Mouse (Mus musculus) limb, embryonic 15.5 days (tissue): ENCODE measurements around the gene Hdac9. TPM values are rescaled to one million over a fixed set of nuclear protein-coding genes. Genes with fewer than 3 reads are reported as not detected.
"Not testable (repeated sequence)": the region's sequence is repeated elsewhere in the genome, so short reads cannot be mapped to it uniquely, and the experiment has no call there.

Experiments
- ATAC-seq: fragments of 200-750 bp; cut with Nextera tagmentation; 2 replicates; pipeline ENCODE4 v1.8.0; 2017; ENCODE audit warnings: low read depth, moderate TSS enrichment; ENCODE audit not compliant: insufficient number of reproducible peaks, low FRiP score, low TSS enrichment
- H3K27ac ChIP-seq: fragments of 300-500 bp; sonication (generic); 2 replicates; pipeline ENCODE4 v1.5.1; 2015; ENCODE audit warnings: moderate library complexity, mild to moderate bottlenecking, inconsistent platforms
- H3K27me3 ChIP-seq: fragments of 300-500 bp; sonication (generic); 2 replicates; pipeline ENCODE4 v1.6.1; 2015; ENCODE audit warnings: inconsistent platforms
- H3K36me3 ChIP-seq: fragments of 300-500 bp; sonication (generic); 2 replicates; pipeline ENCODE4 v1.6.1; 2015; ENCODE audit warnings: inconsistent platforms
- H3K4me1 ChIP-seq: fragments of 300-500 bp; sonication (generic); 2 replicates; pipeline ENCODE4 v1.6.1; 2015; ENCODE audit warnings: inconsistent platforms
- H3K4me2 ChIP-seq: fragments of 300-500 bp; sonication (generic); 2 replicates; pipeline ENCODE4 v1.6.1; 2015; ENCODE audit warnings: mild to moderate bottlenecking, inconsistent platforms
- H3K4me3 ChIP-seq: fragments of 300-500 bp; sonication (generic); 2 replicates; pipeline ENCODE4 v1.5.1; 2015; ENCODE audit warnings: mild to moderate bottlenecking, inconsistent platforms
- H3K9ac ChIP-seq: fragments of 300-500 bp; sonication (generic); 2 replicates; pipeline ENCODE4 v1.6.1; 2015; ENCODE audit warnings: inconsistent platforms
- H3K9me3 ChIP-seq: fragments of 300-500 bp; sonication (generic); 2 replicates; pipeline ENCODE4 v1.6.1; 2016; ENCODE audit warnings: inconsistent platforms
- WGBS: fragments of 180-500 bp; shearing (Covaris S2); methylation state at CpG from one replicate; pipeline ENCODE4 v1.1.7; 2015; 5-methylcytosine and 5-hydroxymethylcytosine counted together
- polyA plus RNA-seq: library from polyadenylated mRNA; unstranded; fragments of >200 nt; fragmentation: Nextera tagmentation; extraction: Ambion mirVana; gene quantifications from 2 replicates; pipeline ENCODE4 v1.2.1, GENCODE M21; 2015

The Hdac9 gene
- polyA plus RNA-seq, 1 experiment from 2014 or later, result 9.0 TPM

- H3K27ac ChIP-seq, result no peak overlapping the region
- no peak for ATAC-seq
Observed at GRCm38 (mm10) chr12:34452643-34453042, 464.3 kb downstream of the Hdac9 start.

DNA sequence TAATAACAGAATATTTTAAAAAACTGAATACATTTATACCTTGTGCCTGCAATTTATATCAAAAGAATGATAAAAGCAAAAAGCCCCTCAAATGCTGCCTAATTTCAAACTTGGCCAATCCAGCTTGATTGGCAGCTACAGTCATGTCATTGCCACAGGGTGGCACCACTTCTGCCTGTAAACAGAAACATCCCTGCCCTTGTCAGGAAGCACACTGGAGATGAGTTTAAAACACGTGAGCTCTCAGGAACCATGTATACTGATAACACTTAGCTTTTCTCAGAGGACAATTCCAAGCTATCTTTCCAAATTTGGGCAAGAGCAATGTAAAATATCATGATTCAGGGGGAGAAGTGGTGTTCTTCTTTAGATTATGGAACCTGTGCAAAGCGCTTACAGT, 465.7 kb downstream of the Hdac9 start:
- H3K9ac ChIP-seq, result no peak overlapping the region
- H3K4me3 ChIP-seq, result no peak overlapping the region
- ATAC-seq, result no peak
- no peaks in the 10 kb centered on the region for H3K36me3 ChIP-seq
- H3K27ac ChIP-seq, result no peak overlapping the region
- no peaks in the 10 kb centered on the region for H3K4me1 ChIP-seq
- 61% methylated on average over 2 of the region's 2 CpGs for WGBS
- H3K27me3 ChIP-seq, result no peaks in the 10 kb centered on the region
- no peak overlapping the region for H3K4me2 ChIP-seq
- H3K9me3 ChIP-seq, result no peaks in the 10 kb centered on the region

More at GRCm38 (mm10) chr12:34452643-34453042, 464.3 kb downstream of the Hdac9 start:
- Histone ChIP-seq H3K4me2 (no peak overlapping the region), H3K4me3 (no peak overlapping the region), H3K9ac (no peak overlapping the region), H3K4me1 (no peaks in the 10 kb centered on the region), H3K27me3 (no peaks in the 10 kb centered on the region), H3K36me3 (no peaks in the 10 kb centered on the region), H3K9me3 (no peaks in the 10 kb centered on the region)
- WGBS, result 85% methylated on average over 5 of the region's 5 CpGs

- not testable (repeated sequence) for H3K36me3 ChIP-seq, H3K27me3 ChIP-seq, H3K4me1 ChIP-seq, H3K9ac ChIP-seq, ATAC-seq, H3K4me3 ChIP-seq, H3K27ac ChIP-seq, H3K4me2 ChIP-seq, H3K9me3 ChIP-seq
- 96% methylated on average over 1 of the region's 1 CpGs for WGBS
Observed at GRCm38 (mm10) chr12:34444724-34445123, 472.2 kb downstream of the Hdac9 start.

GRCm38 (mm10) chr12:34440930-34441329, 476.0 kb downstream of the Hdac9 start:
- no peak overlapping the region for H3K27ac ChIP-seq
- H3K27me3 ChIP-seq, result no peaks in the 10 kb centered on the region
- H3K4me1 ChIP-seq, result no peaks in the 10 kb centered on the region
- WGBS, result 76% methylated on average over 8 of the region's 8 CpGs
- ATAC-seq, result no peak
- H3K9ac ChIP-seq, result no peak overlapping the region
- no peak overlapping the region for H3K4me2 ChIP-seq
- H3K4me3 ChIP-seq, result no peak overlapping the region
- no peaks in the 10 kb centered on the region for H3K36me3 ChIP-seq
- no peaks in the 10 kb centered on the region for H3K9me3 ChIP-seq

GRCm38 (mm10) chr12:34432919-34433318, 484.0 kb downstream of the Hdac9 start:
- no peak overlapping the region for H3K4me2 ChIP-seq
- no peak for ATAC-seq
- no peak overlapping the region for H3K9ac ChIP-seq
- H3K9me3 ChIP-seq, result no peaks in the 10 kb centered on the region
- H3K27me3 ChIP-seq, result no peaks in the 10 kb centered on the region
- no peaks in the 10 kb centered on the region for H3K4me1 ChIP-seq
- WGBS, result 49% methylated on average over 6 of the region's 6 CpGs
- H3K4me3 ChIP-seq, result no peak overlapping the region
- no peak overlapping the region for H3K27ac ChIP-seq
- no peaks in the 10 kb centered on the region for H3K36me3 ChIP-seq

DNA sequence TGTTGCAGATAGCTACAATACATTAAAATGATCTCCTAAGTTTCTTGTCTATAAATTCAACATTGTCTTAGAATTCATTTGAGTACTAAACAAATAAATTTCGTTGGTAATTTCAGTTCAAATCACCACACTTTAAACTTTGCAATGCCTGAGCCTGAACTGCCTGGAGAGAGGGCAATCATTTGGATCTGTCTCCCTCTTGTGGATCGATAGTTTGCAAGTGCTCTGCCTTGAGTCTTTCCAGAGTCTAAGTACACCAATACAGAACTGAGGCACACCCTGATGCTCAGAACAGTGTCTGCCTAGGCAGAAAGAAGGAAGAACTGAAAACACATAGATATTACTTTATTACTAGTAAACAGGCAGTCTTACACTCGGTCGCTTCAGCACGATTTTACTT, 484.4 kb downstream of the Hdac9 start:
- Histone ChIP-seq H3K4me2 (no peak overlapping the region), H3K9me3 (no peaks in the 10 kb centered on the region), H3K27me3 (no peaks in the 10 kb centered on the region), H3K36me3 (no peaks in the 10 kb centered on the region), H3K4me3 (no peak overlapping the region), H3K27ac (no peak overlapping the region), H3K9ac (no peak overlapping the region), H3K4me1 (no peaks in the 10 kb centered on the region)
- ATAC-seq, result peak; percentile 71; the same call in 1 of the 2 replicates
- WGBS, result 26% methylated on average over 5 of the region's 5 CpGs

- H3K27ac ChIP-seq, result no peak overlapping the region; the same call in 1 of the 2 replicates
Observed at GRCm38 (mm10) chr12:34431832-34432231, 485.1 kb downstream of the Hdac9 start.

GRCm38 (mm10) chr12:34425468-34425867, 491.4 kb downstream of the Hdac9 start:
- ATAC-seq, result no peak
- WGBS, result 35% methylated on average over 2 of the region's 2 CpGs
- Histone ChIP-seq H3K9me3 (no peaks in the 10 kb centered on the region), H3K36me3 (no peaks in the 10 kb centered on the region), H3K27ac (no peak overlapping the region), H3K27me3 (no peaks in the 10 kb centered on the region), H3K4me3 (no peak overlapping the region), H3K4me1 (no peaks in the 10 kb centered on the region), H3K4me2 (no peak overlapping the region), H3K9ac (no peak overlapping the region)

More at GRCm38 (mm10) chr12:34431832-34432231, 485.1 kb downstream of the Hdac9 start:
- ATAC-seq, result no peak
- Histone ChIP-seq H3K9ac (no peak overlapping the region), H3K4me3 (no peak overlapping the region), H3K4me1 (no peaks in the 10 kb centered on the region), H3K36me3 (no peaks in the 10 kb centered on the region), H3K27me3 (no peaks in the 10 kb centered on the region), H3K9me3 (no peaks in the 10 kb centered on the region), H3K4me2 (no peak overlapping the region)
- 69% methylated on average over 5 of the region's 5 CpGs for WGBS

DNA sequence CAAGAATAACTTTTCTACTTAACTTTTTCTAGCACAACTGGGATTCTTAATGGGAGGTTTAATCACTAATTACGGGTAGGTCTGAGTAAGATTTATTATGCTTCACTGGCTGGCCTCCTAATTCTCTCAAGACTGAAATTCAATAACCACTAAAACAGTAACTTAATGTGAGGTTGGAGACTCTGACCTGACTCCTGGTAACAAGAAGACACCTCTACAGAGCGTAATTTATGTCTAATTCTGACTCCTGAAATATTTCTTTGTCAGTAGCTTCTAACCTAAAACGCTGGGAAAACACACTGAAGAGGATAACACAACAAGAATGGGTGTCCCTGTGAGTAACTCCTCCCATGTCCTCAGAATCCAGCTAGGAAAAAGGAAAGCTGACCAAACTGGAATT, 508.8 kb downstream of the Hdac9 start:
- 30% methylated on average over 3 of the region's 3 CpGs for WGBS
- no peak overlapping the region for H3K27ac ChIP-seq
- ATAC-seq, result no peak
- H3K36me3 ChIP-seq, result no peaks in the 10 kb centered on the region
- no peaks in the 10 kb centered on the region for H3K9me3 ChIP-seq
- no peak overlapping the region for H3K9ac ChIP-seq
- peaks cover 2% of the 10 kb centered on the region; the same call in 1 of the 2 replicates for H3K4me1 ChIP-seq
- H3K4me3 ChIP-seq, result no peak overlapping the region
- H3K4me2 ChIP-seq, result no peak overlapping the region
- no peaks in the 10 kb centered on the region for H3K27me3 ChIP-seq

DNA sequence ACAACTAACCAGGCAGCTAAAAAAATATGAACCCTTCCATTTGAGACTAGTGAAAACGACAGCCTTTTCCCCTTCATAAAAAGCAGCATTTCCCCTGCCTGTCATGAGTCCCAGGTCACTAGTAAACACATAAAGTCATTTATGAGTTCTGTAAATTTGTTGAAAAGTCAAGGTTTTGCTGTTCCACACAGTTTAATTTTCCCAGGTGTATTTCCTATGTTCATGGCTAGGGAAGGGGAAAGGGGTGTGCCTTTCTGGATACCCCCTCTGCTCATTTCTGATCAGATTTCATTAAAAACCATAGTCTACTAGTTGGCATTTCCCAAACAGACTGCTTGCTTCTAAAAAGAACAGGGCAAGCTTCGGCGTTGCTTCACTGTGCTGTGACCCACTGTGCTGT, 509.8 kb downstream of the Hdac9 start:
- no peak overlapping the region for H3K4me2 ChIP-seq
- H3K9me3 ChIP-seq, result no peaks in the 10 kb centered on the region
- H3K27me3 ChIP-seq, result no peaks in the 10 kb centered on the region
- ATAC-seq, result no peak
- H3K4me3 ChIP-seq, result no peak overlapping the region
- H3K36me3 ChIP-seq, result no peaks in the 10 kb centered on the region
- 32% methylated on average over 3 of the region's 3 CpGs for WGBS
- H3K4me1 ChIP-seq, result peaks cover 2% of the 10 kb centered on the region; the same call in 1 of the 2 replicates
- H3K9ac ChIP-seq, result no peak overlapping the region
- no peak overlapping the region for H3K27ac ChIP-seq

- ATAC-seq, result no peak
- Histone ChIP-seq H3K36me3 (0 out of 2 replicates have a peak, but pooled peaks cover 3% of the 10 kb centered on the region), H3K9me3 (no peaks in the 10 kb centered on the region), H3K4me3 (no peak overlapping the region), H3K4me1 (peaks cover 2% of the 10 kb centered on the region; the same call in 1 of the 2 replicates), H3K27me3 (no peaks in the 10 kb centered on the region), H3K4me2 (no peak overlapping the region), H3K27ac (no peak overlapping the region), H3K9ac (no peak overlapping the region)
- WGBS, result 93% methylated on average over 7 of the region's 7 CpGs
Observed at GRCm38 (mm10) chr12:34402065-34402464, 514.8 kb downstream of the Hdac9 start.

- Histone ChIP-seq H3K4me1 (no peaks in the 10 kb centered on the region), H3K4me2 (no peak overlapping the region), H3K36me3 (0 out of 2 replicates have a peak, but pooled peaks cover 3% of the 10 kb centered on the region), H3K27me3 (no peaks in the 10 kb centered on the region), H3K4me3 (no peak overlapping the region), H3K27ac (no peak overlapping the region), H3K9me3 (no peaks in the 10 kb centered on the region), H3K9ac (no peak overlapping the region)
- whole genome bisulfite sequencing, result 79% methylated on average over 10 of the region's 10 CpGs
- no peak for ATAC-seq
Observed at GRCm38 (mm10) chr12:34398611-34399010, 518.3 kb downstream of the Hdac9 start.

DNA sequence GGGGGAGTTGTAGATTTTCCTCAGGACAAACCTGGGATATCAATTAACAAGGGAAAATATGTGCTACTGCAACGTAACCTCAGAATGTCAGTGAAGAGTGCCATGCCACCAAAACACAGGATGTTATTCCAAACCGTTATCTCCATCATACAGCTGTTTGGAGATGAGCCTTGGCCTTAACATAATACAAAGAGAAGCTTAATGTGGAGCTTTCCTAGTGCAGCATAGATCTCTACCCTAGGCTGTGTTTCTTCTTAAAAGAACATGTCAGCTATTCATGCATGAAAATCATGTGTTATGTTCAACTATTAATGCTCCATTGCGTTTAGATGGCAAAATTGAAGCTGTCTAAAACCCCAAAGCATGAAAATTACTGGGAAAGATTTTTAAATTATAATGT, 522.6 kb downstream of the Hdac9 start:
- 66% methylated on average over 3 of the region's 3 CpGs for WGBS
- Histone ChIP-seq H3K4me2 (no peak overlapping the region), H3K9ac (no peak overlapping the region), H3K27me3 (no peaks in the 10 kb centered on the region), H3K9me3 (no peaks in the 10 kb centered on the region), H3K4me1 (no peaks in the 10 kb centered on the region), H3K36me3 (no peaks in the 10 kb centered on the region), H3K4me3 (no peak overlapping the region), H3K27ac (no peak overlapping the region)
- ATAC-seq, result no peak
